Mouse (Mus musculus) midbrain, embryonic 13.5 days (tissue): ENCODE data around the gene Tmem44. TPM values are rescaled to one million over a fixed set of nuclear protein-coding genes. Genes with fewer than 3 reads are reported as not detected.
A peak's percentile ranks its signal among the peaks of the same experiment; 100 is the strongest.
"Not testable (repeated sequence)": the region's sequence is repeated elsewhere in the genome, so short reads cannot be mapped to it uniquely, and the experiment has no call there.

ENCODE experiments used
- ATAC-seq: fragments of 200-750 bp; cut with Nextera tagmentation; 2 replicates; pipeline ENCODE4 v1.8.0; 2017; ENCODE audit warnings: mild to moderate bottlenecking, moderate TSS enrichment, moderate library complexity
- H3K27ac ChIP-seq: fragments of 300-500 bp; sonication (generic); 2 replicates; pipeline ENCODE4 v1.5.1; 2015; ENCODE audit warnings: inconsistent platforms, mild to moderate bottlenecking, moderate library complexity
- H3K27me3 ChIP-seq: fragments of 300-500 bp; sonication (generic); 2 replicates; pipeline ENCODE4 v1.6.1; 2015; ENCODE audit warnings: mild to moderate bottlenecking, inconsistent platforms
- H3K36me3 ChIP-seq: fragments of 300-500 bp; sonication (generic); 2 replicates; pipeline ENCODE4 v1.6.1; 2015; ENCODE audit warnings: mild to moderate bottlenecking, inconsistent platforms
- H3K4me1 ChIP-seq: fragments of 300-500 bp; sonication (generic); replicated peaks from 2 replicates; pipeline ENCODE4 v1.6.1; 2015; ENCODE audit warnings: inconsistent platforms
- H3K4me2 ChIP-seq: fragments of 300-500 bp; sonication (generic); replicated peaks from 2 replicates; pipeline ENCODE4 v1.6.1; 2015; ENCODE audit warnings: moderate library complexity, mild to moderate bottlenecking, inconsistent platforms
- H3K4me3 ChIP-seq: fragments of 300-500 bp; sonication (generic); replicated peaks from 2 replicates; pipeline ENCODE4 v1.5.1; 2015; ENCODE audit warnings: mild to moderate bottlenecking, inconsistent platforms
- H3K9ac ChIP-seq: fragments of 300-500 bp; sonication (generic); replicated peaks from 2 replicates; pipeline ENCODE4 v1.6.1; 2015; ENCODE audit warnings: mild to moderate bottlenecking, inconsistent platforms
- H3K9me3 ChIP-seq: fragments of 300-500 bp; sonication (generic); 2 replicates; pipeline ENCODE4 v1.6.1; 2016; ENCODE audit warnings: mild to moderate bottlenecking, inconsistent platforms
- WGBS: fragments of 180-500 bp; shearing (Covaris S2); methylation state at CpG from one replicate; pipeline ENCODE4 v1.1.7; 2015; 5-methylcytosine and 5-hydroxymethylcytosine counted together
- polyA plus RNA-seq: library from polyadenylated mRNA; unstranded; fragments of >200 nt; fragmentation: Nextera tagmentation; extraction: Ambion mirVana; gene quantifications from 2 replicates; pipeline ENCODE4 v1.2.1, GENCODE M21; 2015

The Tmem44 gene
- polyA plus RNA-seq, 1 experiment from 2014 or later = 70.9 TPM

DNA sequence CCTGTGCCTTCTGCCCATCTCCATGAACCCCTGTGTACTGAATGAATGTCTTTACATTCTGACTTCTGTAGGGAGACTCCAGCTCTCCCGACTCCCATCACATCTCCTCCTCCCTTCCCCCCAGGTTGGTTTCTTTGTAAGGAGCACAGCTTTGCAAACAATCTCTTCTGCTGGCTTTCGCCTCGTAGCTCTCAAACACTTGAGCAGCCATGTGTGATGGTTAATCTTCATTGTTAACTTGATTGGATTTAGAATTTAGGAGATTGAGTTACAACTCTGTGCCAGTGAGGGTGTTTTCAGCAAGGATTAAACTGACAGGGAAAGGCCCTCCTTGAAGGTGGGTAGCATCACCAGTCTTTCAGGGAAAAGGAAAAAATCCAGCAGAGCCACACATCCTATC lies 73.6 kb downstream of the Tmem44 start:
- no peaks in the 10 kb centered on the region for H3K9me3 ChIP-seq
- H3K4me3 ChIP-seq = no peak overlapping the region
- WGBS = 3% methylated on average over 3 of the region's 3 CpGs
- no peaks in the 10 kb centered on the region for H3K4me1 ChIP-seq
- H3K27ac ChIP-seq = no peak overlapping the region
- H3K9ac ChIP-seq = no peak overlapping the region
- no peak overlapping the region for H3K4me2 ChIP-seq
- no peak for ATAC-seq
- H3K27me3 ChIP-seq = no peaks in the 10 kb centered on the region
- H3K36me3 ChIP-seq = no peaks in the 10 kb centered on the region

DNA sequence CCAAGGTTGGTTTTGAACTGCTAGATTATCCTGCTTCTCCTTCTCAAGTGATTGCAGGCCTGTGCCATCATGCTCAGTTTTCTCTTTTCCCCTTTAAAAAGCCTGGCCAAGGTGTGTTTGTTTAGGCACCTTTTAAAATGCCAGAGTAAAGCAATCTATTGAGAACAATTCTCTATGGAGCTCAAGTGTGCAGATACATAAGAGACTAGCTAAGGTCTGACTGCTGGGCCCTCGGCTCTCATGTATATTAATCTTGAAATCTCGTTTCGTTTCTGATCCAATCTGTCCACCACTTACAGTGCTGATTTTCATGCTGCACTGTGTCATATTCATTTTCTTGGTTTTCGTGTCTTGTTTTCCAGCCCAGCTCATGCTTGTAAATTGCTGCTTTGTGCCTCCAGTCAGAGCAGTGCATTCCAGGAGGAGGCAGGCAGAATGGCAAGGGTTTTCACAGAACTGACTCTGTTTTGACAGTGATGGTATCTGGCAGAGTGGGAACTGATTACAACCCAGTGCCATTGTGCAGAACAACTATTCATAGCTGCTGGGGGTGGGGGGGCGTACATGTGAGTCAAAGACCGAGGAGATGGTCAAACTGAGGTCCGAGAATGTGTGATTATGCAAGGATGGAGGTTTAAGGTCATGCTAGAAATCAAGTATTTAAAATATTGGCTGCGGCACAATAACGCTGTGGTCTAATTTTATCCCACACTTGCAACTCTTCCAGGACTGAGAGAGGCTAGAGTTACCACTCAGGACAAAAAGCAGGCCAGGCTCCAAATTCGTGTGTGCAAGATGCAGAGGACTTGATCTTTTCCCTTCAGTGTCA lies 74.8 kb downstream of the Tmem44 start:
- no peak overlapping the region for H3K4me2 ChIP-seq
- H3K36me3 ChIP-seq = no peaks in the 10 kb centered on the region
- ATAC-seq = 0 out of 2 replicates have a peak, but pooled peaks have one; percentile 40
- no peaks in the 10 kb centered on the region for H3K9me3 ChIP-seq
- no peak overlapping the region for H3K4me3 ChIP-seq
- H3K9ac ChIP-seq = no peak overlapping the region
- H3K4me1 ChIP-seq = no peaks in the 10 kb centered on the region
- H3K27ac ChIP-seq = peak overlapping the region; percentile 48
- no peaks in the 10 kb centered on the region for H3K27me3 ChIP-seq
- WGBS = 41% methylated on average over 10 of the region's 10 CpGs

DNA sequence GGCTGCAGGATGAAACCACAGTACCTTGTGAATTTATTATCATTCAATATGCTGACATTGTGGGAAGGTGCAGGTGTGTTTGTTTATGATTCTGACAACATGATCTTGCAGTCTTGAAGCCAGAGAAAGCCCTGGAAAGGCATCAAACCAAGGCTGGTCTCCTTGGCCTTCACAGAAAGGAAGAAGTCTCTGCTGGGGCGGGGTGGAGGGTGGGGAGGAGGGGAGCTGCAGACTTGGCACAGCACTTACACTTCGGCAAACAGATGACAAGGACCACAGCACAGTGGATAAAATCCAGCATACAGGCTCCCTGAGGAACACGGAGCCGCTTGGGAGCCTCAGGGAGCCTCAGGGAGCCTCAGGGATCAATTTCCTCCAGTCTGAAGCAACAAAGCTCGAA lies 78.2 kb downstream of the Tmem44 start:
- no peaks in the 10 kb centered on the region for H3K36me3 ChIP-seq
- no peak overlapping the region for H3K4me3 ChIP-seq
- no peaks in the 10 kb centered on the region for H3K27me3 ChIP-seq
- ATAC-seq = no peak
- no peak overlapping the region for H3K9ac ChIP-seq
- no peak overlapping the region for H3K27ac ChIP-seq
- H3K4me2 ChIP-seq = no peak overlapping the region
- H3K9me3 ChIP-seq = no peaks in the 10 kb centered on the region
- 63% methylated on average over 5 of the region's 5 CpGs for WGBS
- no peaks in the 10 kb centered on the region for H3K4me1 ChIP-seq

- H3K4me3 ChIP-seq = no peak overlapping the region
These were observed 78.7 kb downstream of the Tmem44 start for GRCm38 (mm10) chr16:30471912-30472311.

GRCm38 (mm10) chr16:30468944-30469343 lies 81.7 kb downstream of the Tmem44 start:
- no peak overlapping the region for H3K9ac ChIP-seq
- ATAC-seq = no peak
- no peak overlapping the region for H3K4me3 ChIP-seq
- H3K36me3 ChIP-seq = no peaks in the 10 kb centered on the region
- no peaks in the 10 kb centered on the region for H3K9me3 ChIP-seq
- no peaks in the 10 kb centered on the region for H3K4me1 ChIP-seq
- WGBS = 96% methylated on average over 6 of the region's 6 CpGs
- H3K27me3 ChIP-seq = no peaks in the 10 kb centered on the region
- no peak overlapping the region for H3K4me2 ChIP-seq
- no peak overlapping the region for H3K27ac ChIP-seq

More at GRCm38 (mm10) chr16:30471912-30472311, 78.7 kb downstream of the Tmem44 start:
- 87% methylated on average over 2 of the region's 2 CpGs for WGBS
- Histone ChIP-seq H3K9ac (no peak overlapping the region), H3K36me3 (no peaks in the 10 kb centered on the region), H3K9me3 (no peaks in the 10 kb centered on the region), H3K27ac (no peak overlapping the region), H3K4me1 (no peaks in the 10 kb centered on the region), H3K27me3 (no peaks in the 10 kb centered on the region), H3K4me2 (no peak overlapping the region)
- ATAC-seq = no peak

DNA sequence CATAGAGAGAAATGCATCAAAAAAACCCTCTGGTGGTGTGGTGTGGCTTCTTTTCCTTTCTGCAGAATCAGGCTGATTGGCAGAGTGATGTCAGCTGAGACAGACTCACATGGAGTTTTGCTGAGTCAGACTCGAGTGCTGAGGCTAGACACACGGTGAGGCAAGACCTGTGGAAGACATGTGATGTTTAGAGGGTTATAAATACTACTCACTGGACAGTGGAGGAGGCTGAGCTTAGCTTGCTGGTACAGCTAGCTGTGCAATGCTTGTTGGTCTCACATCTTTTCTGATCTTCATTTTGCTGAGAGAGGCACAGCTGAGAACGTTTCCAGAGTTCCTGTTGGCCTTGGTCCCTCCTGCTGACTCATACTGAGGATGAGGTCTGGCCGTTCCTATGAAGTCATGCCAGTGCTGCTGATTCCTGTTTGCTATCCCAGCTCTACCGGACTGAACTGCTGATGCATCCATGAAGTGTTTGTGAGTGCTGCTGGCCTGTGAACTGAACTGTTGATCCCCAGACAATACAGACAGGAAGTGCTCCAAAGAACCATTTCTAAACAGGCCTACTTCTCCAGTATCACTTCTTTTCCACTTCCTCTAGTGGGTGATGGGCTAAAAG lies 84.9 kb downstream of the Tmem44 start:
- WGBS = 78% methylated on average over 5 of the region's 5 CpGs
- ATAC-seq = no peak
- no peaks in the 10 kb centered on the region for H3K4me1 ChIP-seq

DNA sequence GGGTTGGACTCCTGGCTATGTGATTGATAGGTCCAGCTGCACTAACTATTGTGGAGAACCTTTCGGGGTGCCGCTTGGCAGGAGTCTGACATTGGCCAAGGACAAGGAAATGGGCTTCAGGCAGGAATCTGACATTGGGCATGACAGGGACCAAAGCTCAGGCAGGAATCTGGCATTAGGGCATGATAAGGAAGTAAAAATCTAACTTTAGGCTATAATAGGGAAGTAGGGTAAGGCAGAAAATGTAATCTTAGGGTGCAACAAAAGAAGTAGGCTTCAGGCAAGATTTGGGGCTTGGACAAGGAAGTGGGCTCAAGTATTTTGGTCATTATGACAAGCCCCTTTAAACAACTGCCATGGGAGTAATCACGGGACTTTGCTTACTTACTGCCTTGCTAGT lies 85.9 kb downstream of the Tmem44 start:
- not testable (repeated sequence) for H3K4me1 ChIP-seq, H3K27ac ChIP-seq, H3K27me3 ChIP-seq, ATAC-seq, H3K36me3 ChIP-seq, H3K4me3 ChIP-seq, H3K4me2 ChIP-seq, H3K9me3 ChIP-seq, H3K9ac ChIP-seq
- 89% methylated on average over 3 of the region's 3 CpGs for WGBS

More for the DNA sequence above, 84.9 kb downstream of the Tmem44 start:
- Histone ChIP-seq H3K9ac (no peak overlapping the region), H3K36me3 (no peaks in the 10 kb centered on the region), H3K27ac (no peak overlapping the region), H3K4me3 (no peak overlapping the region), H3K9me3 (0 out of 2 replicates have a peak, but pooled peaks cover 2% of the 10 kb centered on the region), H3K27me3 (no peaks in the 10 kb centered on the region), H3K4me2 (no peak overlapping the region)

Other genes starting within 250 kb of the Tmem44 start
- gene Gp5, start 240.1 kb downstream of the Tmem44 start, polyA plus RNA-seq = 0.18 and 0.57 TPM in 2 replicates
- gene Atp13a3, start 144.9 kb downstream of the Tmem44 start, polyA plus RNA-seq = 6.8 and 7.0 TPM in 2 replicates
- 59.1 and 64.7 TPM in 2 replicates for gene Lsg1, start 36.8 kb upstream of the Tmem44 start, polyA plus RNA-seq
- 9.8 and 11.5 TPM in 2 replicates for gene Fam43a, start 48.9 kb upstream of the Tmem44 start, polyA plus RNA-seq